Mouse (Mus musculus) forebrain, embryonic 15.5 days (tissue): ENCODE measurements around the gene Hsd17b11. TPM values are rescaled to one million over a fixed set of nuclear protein-coding genes. Genes with fewer than 3 reads are reported as not detected.

Experiments used
- ATAC-seq: fragments of 200-750 bp; cut with Nextera tagmentation; replicated peaks from 2 replicates; pipeline ENCODE4 v1.8.0; 2017; ENCODE audit warnings: mild to moderate bottlenecking, moderate TSS enrichment, moderate library complexity
- H3K27ac ChIP-seq: fragments of 300-500 bp; sonication (generic); replicated peaks from 2 replicates; pipeline ENCODE4 v1.5.1; 2015; ENCODE audit warnings: mild to moderate bottlenecking, inconsistent platforms
- H3K27me3 ChIP-seq: fragments of 300-500 bp; sonication (generic); 2 replicates; pipeline ENCODE4 v1.6.1; 2015; ENCODE audit warnings: inconsistent platforms
- H3K36me3 ChIP-seq: fragments of 300-500 bp; sonication (generic); 2 replicates; pipeline ENCODE4 v1.6.1; 2015; ENCODE audit warnings: mild to moderate bottlenecking, inconsistent platforms
- H3K4me1 ChIP-seq: fragments of 300-500 bp; sonication (generic); 2 replicates; pipeline ENCODE4 v1.6.1; 2015; ENCODE audit warnings: inconsistent platforms
- H3K4me2 ChIP-seq: fragments of 300-500 bp; sonication (generic); replicated peaks from 2 replicates; pipeline ENCODE4 v1.6.1; 2015; ENCODE audit warnings: mild to moderate bottlenecking, inconsistent platforms
- H3K4me3 ChIP-seq: fragments of 300-500 bp; sonication (generic); 2 replicates; pipeline ENCODE4 v1.5.1; 2015; ENCODE audit warnings: mild to moderate bottlenecking, inconsistent platforms
- H3K9ac ChIP-seq: fragments of 300-500 bp; sonication (generic); replicated peaks from 2 replicates; pipeline ENCODE4 v1.6.1; 2015; ENCODE audit warnings: mild to moderate bottlenecking, inconsistent platforms
- H3K9me3 ChIP-seq: fragments of 300-500 bp; sonication (generic); 2 replicates; pipeline ENCODE4 v1.6.1; 2016; ENCODE audit warnings: inconsistent platforms
- WGBS: fragments of 180-500 bp; shearing (Covaris S2); methylation state at CpG from one replicate; pipeline ENCODE4 v1.1.7; 2015; ENCODE audit warnings: mixed read lengths; 5-methylcytosine and 5-hydroxymethylcytosine counted together
- polyA plus RNA-seq: library from polyadenylated mRNA; unstranded; fragments of >200 nt; fragmentation: Nextera tagmentation; extraction: Ambion mirVana; gene quantifications from 2 replicates; pipeline ENCODE4 v1.2.1, GENCODE M21; 2015

The Hsd17b11 gene
- polyA plus RNA-seq, 1 experiment from 2014 or later = 1.8 TPM

DNA sequence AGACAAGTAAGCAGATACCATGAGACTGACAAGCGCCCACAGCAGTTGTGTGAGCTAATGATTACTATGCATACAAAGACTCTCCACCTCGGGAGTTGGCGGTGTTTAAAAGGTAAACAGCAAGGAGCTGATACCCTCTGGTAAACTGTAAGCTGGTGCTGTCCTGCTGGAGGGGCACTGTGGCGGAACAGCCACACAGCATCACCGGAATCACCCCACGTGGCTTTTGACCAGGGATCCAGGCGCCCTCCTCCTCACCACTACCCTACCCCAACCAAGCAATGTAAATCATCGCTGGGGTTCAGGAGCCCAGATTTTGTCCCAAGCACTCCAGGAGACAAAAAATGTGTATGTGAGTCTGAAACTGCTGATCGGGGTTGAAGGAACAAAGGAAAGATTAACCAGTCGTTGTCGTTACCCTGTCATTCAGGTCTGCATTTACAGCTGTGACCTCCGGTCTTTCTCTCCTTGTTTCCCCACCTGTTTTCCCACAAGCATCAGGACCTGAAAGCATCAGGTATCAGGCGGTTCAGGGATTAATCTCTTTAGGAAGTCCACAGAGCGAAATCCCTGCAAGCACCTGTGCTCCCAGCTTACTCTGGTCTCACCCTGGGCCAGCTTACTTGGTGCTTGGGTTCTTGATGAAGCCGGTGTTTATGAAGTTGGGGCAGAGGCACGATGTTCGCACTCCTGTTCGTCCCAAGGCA lies 19.0 kb downstream of the Hsd17b11 start:
- Histone ChIP-seq H3K4me3 (peak overlapping the region; percentile 12; the same call in 1 of the 2 replicates), H3K27ac (no peak overlapping the region)

DNA sequence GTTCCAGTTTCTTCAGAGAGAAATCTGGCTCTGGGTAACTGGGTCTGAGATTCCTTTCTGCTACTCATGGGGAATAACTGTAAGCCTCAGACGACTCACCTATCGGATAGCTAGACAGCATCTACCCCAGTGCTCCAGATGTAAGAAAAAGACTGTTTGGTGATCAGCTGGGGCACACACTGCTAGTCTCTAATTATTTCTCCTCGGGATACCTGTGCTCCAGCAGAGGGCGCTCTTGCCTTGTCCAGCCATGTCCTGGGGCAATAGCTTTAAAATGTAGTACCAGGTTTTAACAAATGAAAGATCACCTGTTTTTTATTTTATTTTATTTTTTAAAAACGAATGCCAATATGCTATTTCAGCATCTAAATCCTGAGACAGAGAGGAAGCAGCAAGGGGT lies 22.0 kb downstream of the Hsd17b11 start:
- WGBS = 9% methylated on average over 5 of the region's 5 CpGs

More for the DNA sequence above, 19.0 kb downstream of the Hsd17b11 start:
- no peak overlapping the region for H3K9ac ChIP-seq
- ATAC-seq = no peak
- H3K27me3 ChIP-seq = no peaks in the 10 kb centered on the region
- peaks cover 2% of the 10 kb centered on the region; the same call in 1 of the 2 replicates for H3K4me1 ChIP-seq
- no peaks in the 10 kb centered on the region for H3K36me3 ChIP-seq
- 19% methylated on average over 18 of the region's 18 CpGs for WGBS
- peak overlapping the region; percentile 14 for H3K4me2 ChIP-seq
- no peaks in the 10 kb centered on the region for H3K9me3 ChIP-seq

DNA sequence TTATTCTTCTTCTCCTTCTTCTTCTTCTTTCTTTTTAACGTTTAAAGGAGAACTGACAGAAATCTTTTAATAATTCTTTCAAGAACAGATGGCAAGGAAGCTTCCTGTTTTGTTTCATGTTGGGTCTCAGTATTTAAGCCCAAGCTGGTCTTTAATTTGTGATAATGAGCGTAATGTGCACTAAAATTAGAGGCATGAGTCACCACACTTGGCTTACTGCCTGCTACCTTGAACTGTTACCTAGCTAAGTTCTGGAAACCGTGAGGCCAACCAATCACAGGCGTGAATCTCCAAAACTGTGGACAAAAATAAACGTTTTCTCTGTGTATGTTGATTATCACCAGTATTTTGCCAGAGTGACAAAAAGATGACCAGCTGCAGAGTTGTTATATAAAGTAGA lies 23.0 kb downstream of the Hsd17b11 start:
- no peak for ATAC-seq
- no peak overlapping the region for H3K9ac ChIP-seq
- no peaks in the 10 kb centered on the region for H3K9me3 ChIP-seq
- 50% methylated on average over 5 of the region's 5 CpGs for WGBS
- no peaks in the 10 kb centered on the region for H3K27me3 ChIP-seq
- H3K4me1 ChIP-seq = peaks cover 2% of the 10 kb centered on the region; the same call in 1 of the 2 replicates
- H3K4me3 ChIP-seq = no peak overlapping the region
- no peak overlapping the region for H3K27ac ChIP-seq
- no peaks in the 10 kb centered on the region for H3K36me3 ChIP-seq
- H3K4me2 ChIP-seq = no peak overlapping the region

More for the DNA sequence above, 22.0 kb downstream of the Hsd17b11 start:
- Histone ChIP-seq H3K4me3 (no peak overlapping the region), H3K27ac (no peak overlapping the region), H3K4me1 (peaks cover 2% of the 10 kb centered on the region; the same call in 1 of the 2 replicates), H3K9ac (no peak overlapping the region), H3K9me3 (no peaks in the 10 kb centered on the region), H3K36me3 (no peaks in the 10 kb centered on the region), H3K4me2 (no peak overlapping the region), H3K27me3 (no peaks in the 10 kb centered on the region)
- ATAC-seq = peak; percentile 68

DNA sequence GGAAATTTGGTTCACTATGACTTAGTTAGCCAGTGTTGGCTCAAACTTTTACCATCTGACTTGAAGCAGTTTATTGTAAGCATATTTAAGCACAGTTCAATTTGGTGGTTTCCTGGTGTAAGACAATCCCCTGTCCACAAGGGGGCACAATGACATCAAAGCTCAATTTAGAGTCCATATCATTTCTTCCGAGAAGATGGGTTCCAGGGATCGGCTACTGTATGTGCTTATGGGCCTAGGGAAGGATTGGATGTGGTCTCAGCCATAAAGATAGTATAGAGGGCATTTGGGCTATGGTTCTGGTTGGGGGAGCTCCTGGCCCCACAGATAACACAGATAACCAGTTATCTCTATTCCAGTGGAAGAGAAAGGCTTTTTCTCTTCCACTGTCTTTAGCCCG lies 26.5 kb downstream of the Hsd17b11 start:
- H3K36me3 ChIP-seq = no peaks in the 10 kb centered on the region
- H3K4me3 ChIP-seq = no peak overlapping the region
- 60% methylated on average over 3 of the region's 3 CpGs for WGBS

DNA sequence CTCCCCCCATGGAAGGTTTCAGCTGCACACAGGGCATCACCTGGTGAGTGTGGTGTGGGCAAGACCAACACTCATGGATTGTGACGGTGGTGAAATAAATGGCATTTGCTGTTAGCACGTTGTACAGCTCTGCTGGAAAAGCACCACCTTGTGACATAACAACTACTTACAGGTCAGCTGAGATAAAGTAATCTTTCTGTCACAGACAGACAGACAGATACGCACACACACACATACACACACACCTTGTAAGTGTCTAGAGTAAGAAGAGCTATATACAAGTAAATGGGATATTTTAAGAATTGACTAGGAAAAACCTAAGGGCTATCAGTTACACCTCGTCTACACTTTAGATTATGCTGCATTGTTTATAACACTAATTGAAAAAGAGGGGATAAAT lies 27.1 kb downstream of the Hsd17b11 start:
- no peak for ATAC-seq
- no peaks in the 10 kb centered on the region for H3K9me3 ChIP-seq
- WGBS = 85% methylated on average over 4 of the region's 4 CpGs

More for the DNA sequence above, 26.5 kb downstream of the Hsd17b11 start:
- ATAC-seq = no peak
- no peak overlapping the region for H3K27ac ChIP-seq
- no peak overlapping the region for H3K9ac ChIP-seq
- no peaks in the 10 kb centered on the region for H3K4me1 ChIP-seq
- no peak overlapping the region for H3K4me2 ChIP-seq
- no peaks in the 10 kb centered on the region for H3K27me3 ChIP-seq
- H3K9me3 ChIP-seq = no peaks in the 10 kb centered on the region

DNA sequence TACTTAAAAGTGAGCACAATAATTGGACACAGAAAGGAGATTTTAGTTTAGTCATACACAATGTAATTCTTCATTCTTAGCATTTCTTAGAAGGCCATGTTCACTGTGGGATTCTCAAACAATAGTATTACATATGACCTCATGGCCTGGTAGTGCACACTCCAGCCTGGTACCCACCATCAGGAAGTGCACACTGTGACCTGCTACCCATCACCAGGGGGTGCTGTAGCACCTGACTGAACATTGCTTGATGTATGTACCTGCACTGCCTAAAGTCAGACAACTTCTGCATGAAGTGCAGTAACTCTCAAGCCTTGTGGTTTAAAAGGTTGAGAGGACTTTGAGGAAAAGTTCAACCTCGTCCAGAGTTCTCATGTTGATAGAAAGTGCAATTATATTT lies 28.1 kb downstream of the Hsd17b11 start:
- no peaks in the 10 kb centered on the region for H3K9me3 ChIP-seq
- H3K9ac ChIP-seq = no peak overlapping the region
- no peak overlapping the region for H3K4me3 ChIP-seq
- H3K4me1 ChIP-seq = no peaks in the 10 kb centered on the region
- no peaks in the 10 kb centered on the region for H3K36me3 ChIP-seq
- H3K27me3 ChIP-seq = no peaks in the 10 kb centered on the region
- WGBS = 76% methylated on average over 1 of the region's 1 CpGs
- ATAC-seq = no peak
- H3K4me2 ChIP-seq = no peak overlapping the region
- H3K27ac ChIP-seq = no peak overlapping the region

More for the DNA sequence above, 27.1 kb downstream of the Hsd17b11 start:
- no peaks in the 10 kb centered on the region for H3K36me3 ChIP-seq
- no peak overlapping the region for H3K9ac ChIP-seq
- no peaks in the 10 kb centered on the region for H3K27me3 ChIP-seq
- no peak overlapping the region for H3K4me3 ChIP-seq
- no peak overlapping the region for H3K4me2 ChIP-seq
- no peaks in the 10 kb centered on the region for H3K4me1 ChIP-seq
- no peak overlapping the region for H3K27ac ChIP-seq

DNA sequence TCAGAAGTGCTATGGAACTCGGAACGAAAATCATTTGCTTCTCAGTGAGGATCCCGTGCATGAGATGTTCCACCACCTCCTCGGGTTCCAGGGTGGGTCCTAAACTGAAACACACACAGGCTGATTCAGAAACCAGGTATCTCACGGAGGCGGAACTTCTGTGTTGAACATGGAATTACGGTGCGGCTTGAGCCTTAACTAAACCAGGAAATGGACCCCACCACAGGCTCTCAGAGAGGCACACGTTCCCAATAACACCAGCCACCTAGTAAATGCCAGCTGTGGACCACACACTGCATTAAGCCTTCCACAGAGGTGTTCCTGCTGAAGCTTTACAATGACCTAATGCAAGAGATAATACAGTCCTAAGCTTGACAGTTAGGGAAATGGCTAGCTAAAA lies 28.9 kb downstream of the Hsd17b11 start:
- no peak overlapping the region for H3K9ac ChIP-seq
- H3K27me3 ChIP-seq = no peaks in the 10 kb centered on the region
- no peaks in the 10 kb centered on the region for H3K9me3 ChIP-seq
- ATAC-seq = no peak
- 93% methylated on average over 9 of the region's 9 CpGs for WGBS
- no peak overlapping the region for H3K27ac ChIP-seq
- no peaks in the 10 kb centered on the region for H3K4me1 ChIP-seq
- no peaks in the 10 kb centered on the region for H3K36me3 ChIP-seq
- H3K4me3 ChIP-seq = no peak overlapping the region
- H3K4me2 ChIP-seq = no peak overlapping the region

DNA sequence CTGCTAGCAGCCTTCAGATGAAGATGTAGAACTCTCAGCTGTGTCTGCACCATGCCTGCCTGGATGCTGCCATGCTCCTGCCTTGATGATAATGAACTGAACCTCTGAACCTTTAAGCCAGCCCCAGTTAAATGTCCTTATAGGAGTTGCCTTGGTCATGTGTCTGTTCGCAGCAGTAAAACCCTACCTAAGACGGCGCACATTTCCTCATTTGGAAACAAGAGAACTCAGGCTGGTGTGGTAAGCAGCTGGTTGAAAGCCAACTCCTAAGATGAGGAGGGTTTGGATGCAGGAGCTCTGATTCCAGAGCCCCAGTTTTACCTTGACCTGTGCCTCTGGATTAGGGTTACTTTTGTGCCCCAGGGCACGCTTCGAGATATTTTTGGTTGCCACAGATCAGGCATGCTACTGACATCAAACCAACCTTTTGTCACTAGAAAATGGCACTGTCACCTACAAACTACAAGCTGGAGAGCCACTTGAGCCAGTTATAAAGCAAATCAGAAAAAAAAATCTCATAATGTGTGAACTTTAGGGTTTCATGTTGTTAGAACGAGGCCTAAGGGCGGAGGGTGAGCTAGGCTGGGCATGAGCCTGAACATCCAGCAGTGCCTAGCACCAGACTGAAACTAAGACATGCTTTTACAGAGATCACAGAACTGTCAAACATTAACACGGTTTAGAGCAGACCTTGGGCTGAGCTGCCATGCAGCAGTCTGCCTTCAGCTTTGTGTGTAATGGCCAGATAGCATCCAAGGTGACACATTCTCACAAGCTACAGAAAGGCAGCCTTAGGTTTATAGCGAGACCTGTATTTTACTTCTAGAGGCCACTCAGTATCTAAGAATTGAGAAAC lies 40.8 kb downstream of the Hsd17b11 start:
- no peaks in the 10 kb centered on the region for H3K4me1 ChIP-seq
- WGBS = 92% methylated on average over 9 of the region's 9 CpGs
- H3K36me3 ChIP-seq = no peaks in the 10 kb centered on the region
- H3K9ac ChIP-seq = no peak overlapping the region
- no peaks in the 10 kb centered on the region for H3K27me3 ChIP-seq
- no peak overlapping the region for H3K27ac ChIP-seq
- no peak overlapping the region for H3K4me3 ChIP-seq
- ATAC-seq = no peak
- no peaks in the 10 kb centered on the region for H3K9me3 ChIP-seq
- H3K4me2 ChIP-seq = no peak overlapping the region

DNA sequence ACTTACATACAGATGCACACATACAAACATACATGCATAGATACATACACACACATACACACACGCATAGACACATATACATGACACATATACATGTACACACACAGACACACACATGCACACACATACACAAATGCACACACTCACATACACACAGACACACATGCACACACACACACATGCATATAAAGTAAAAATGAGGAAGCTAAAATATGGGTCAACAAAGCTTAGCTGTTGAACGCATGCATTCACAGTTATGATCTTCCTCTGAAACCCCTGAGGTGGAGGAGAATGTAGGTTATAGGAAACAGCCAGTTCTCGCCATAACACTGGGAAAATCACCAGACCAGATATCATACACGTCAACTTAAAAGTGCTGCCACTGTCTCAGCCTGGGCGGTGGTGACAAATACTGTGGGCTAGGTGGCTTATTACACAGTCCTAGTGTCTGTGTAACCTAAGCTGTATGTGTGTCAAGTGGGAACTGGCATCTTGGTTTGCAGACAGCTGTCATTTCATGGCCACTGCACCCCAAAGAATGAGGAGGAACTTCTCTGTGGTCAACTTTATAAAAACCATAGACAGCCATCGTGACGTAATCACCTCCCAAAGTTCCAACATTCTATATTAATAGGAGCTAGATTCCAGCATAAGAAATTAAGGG lies 43.7 kb downstream of the Hsd17b11 start:
- Histone ChIP-seq H3K4me3 (no peak overlapping the region), H3K4me1 (no peaks in the 10 kb centered on the region), H3K9ac (no peak overlapping the region)

DNA sequence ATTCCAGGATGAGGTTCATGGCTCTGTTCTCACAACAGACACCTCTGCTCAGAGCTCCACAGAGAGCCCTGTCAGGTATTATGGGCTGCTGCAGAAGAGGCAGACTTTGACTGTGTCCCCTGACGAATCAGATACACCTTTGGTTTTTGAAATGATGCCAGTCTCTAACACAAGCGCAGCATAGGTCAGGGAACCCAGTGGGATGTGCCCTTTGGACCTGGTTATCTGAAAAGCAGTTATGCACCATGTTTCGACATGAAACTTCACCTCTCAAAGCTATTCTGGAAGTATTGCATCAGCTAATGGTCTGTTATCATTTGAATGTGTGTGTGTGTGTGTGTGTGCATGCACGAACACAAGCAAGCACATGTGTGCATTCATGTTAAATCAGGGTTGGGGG lies 44.4 kb downstream of the Hsd17b11 start, which contains the start of gene Hsd17b13:
Gene Hsd17b13, minus strand, starts transcription at position 114 of the 400 bp plus-strand sequence.
- Histone ChIP-seq H3K9me3 (no peaks in the 10 kb centered on the region), H3K4me2 (no peak within 1 kb of the TSS), H3K9ac (no peak within 1 kb of the TSS), H3K27ac (no peak within 1 kb of the TSS), H3K4me1 (no peaks in the 10 kb centered on the region), H3K4me3 (no peak within 1 kb of the TSS), H3K36me3 (no peaks in the 10 kb centered on the region), H3K27me3 (no peaks in the 10 kb centered on the region)
- ATAC-seq = no peak
- WGBS = 82% methylated on average over 4 of the region's 4 CpGs

More for the DNA sequence above, 43.7 kb downstream of the Hsd17b11 start:
- Histone ChIP-seq H3K27ac (no peak overlapping the region), H3K9me3 (no peaks in the 10 kb centered on the region), H3K4me2 (no peak overlapping the region), H3K27me3 (no peaks in the 10 kb centered on the region), H3K36me3 (no peaks in the 10 kb centered on the region)
- no peak for ATAC-seq
- WGBS = 92% methylated on average over 7 of the region's 7 CpGs

DNA sequence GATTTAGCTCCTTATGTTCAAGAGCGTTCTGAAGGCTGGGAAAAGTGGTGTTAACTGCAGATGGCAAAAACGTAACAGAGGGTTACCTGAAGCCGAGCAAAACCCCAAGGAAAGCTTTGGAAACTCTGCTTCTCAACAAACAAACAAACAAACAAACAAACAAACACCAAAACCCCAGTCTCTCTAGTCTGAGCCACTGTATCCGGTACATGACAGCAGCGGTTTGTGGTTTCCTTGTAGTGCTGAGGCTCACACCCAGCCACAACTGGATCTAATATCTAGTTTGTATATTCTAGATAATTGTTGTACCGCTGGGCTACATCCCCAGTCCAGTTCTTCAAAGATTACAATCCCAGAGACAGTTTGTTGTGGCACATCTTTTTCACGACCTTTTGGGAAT lies 46.0 kb downstream of the Hsd17b11 start:
- 89% methylated on average over 7 of the region's 7 CpGs for WGBS
- H3K9ac ChIP-seq = no peak overlapping the region
- H3K4me1 ChIP-seq = no peaks in the 10 kb centered on the region
- H3K27me3 ChIP-seq = no peaks in the 10 kb centered on the region
- H3K4me2 ChIP-seq = no peak overlapping the region
- no peak overlapping the region for H3K4me3 ChIP-seq
- H3K27ac ChIP-seq = no peak overlapping the region
- H3K9me3 ChIP-seq = no peaks in the 10 kb centered on the region
- no peak for ATAC-seq
- no peaks in the 10 kb centered on the region for H3K36me3 ChIP-seq

DNA sequence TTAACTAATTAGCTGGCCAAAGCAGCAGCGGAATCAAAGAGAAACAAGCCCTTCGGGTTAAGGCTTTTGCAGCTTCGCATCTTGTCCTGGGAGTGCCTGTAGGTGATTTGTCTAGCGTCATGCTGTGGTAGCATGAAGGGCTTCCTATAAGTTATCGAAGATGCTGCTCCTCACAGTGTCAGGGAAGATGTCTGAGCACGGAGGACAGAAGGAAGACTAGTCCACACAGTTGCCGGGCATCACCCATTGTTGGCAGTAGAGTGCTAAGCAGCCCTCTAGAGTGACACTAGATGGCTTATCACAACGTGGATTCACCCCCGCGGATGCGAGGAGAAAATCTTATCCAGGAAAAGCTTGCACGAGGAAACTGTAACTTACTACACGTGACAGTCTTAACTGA lies 48.9 kb downstream of the Hsd17b11 start:
- no peak overlapping the region for H3K4me3 ChIP-seq
- no peaks in the 10 kb centered on the region for H3K9me3 ChIP-seq
- no peaks in the 10 kb centered on the region for H3K27me3 ChIP-seq
- H3K4me2 ChIP-seq = no peak overlapping the region
- H3K36me3 ChIP-seq = no peaks in the 10 kb centered on the region
- no peak overlapping the region for H3K27ac ChIP-seq
- H3K4me1 ChIP-seq = no peaks in the 10 kb centered on the region
- H3K9ac ChIP-seq = no peak overlapping the region
- 70% methylated on average over 13 of the region's 13 CpGs for WGBS
- no peak for ATAC-seq
